15 mouse cellular contexts compared by ENCODE assay signal in genomic region chr9:64175378-64175777, GRCm38 (mm10). TPM values are rescaled to one million over a fixed set of nuclear protein-coding genes. Genes with fewer than 3 reads are reported as not detected.
DNase-seq lines count a peak whose midpoint lies in the region; ATAC-seq and TF ChIP-seq lines count a peak whose summit lies in the region.
"Had no signal": no experiment of that assay in that cellular context is flagged by ENCODE, and none has a peak within 500 bp of the region (broad histone marks: within the 10 kb centered on the region; RNA-seq: fewer than 3 reads in every experiment).

No protein-coding gene starts in this region.

- ATAC-seq in midbrain, embryonic 16.5 days: no peak
- no peak for ATAC-seq in liver, postnatal 0 days

- intact Hi-C loops in left cerebral cortex, postnatal 4 days (cut with DNase I): loop anchor here (5.0 kb wide), 1 partner anchor 77 kb away; the partner anchor contains the start of gene Map2k1

- H3K4me2 ChIP-seq in midbrain, embryonic 16.5 days (ENCODE audit: low read length): no peak overlapping the region
- peak overlapping the region; percentile 75 for H3K4me2 ChIP-seq in liver, postnatal 0 days (ENCODE audit: low read depth, low read length)

- no peak overlapping the region for H3K9ac ChIP-seq in midbrain, embryonic 16.5 days (ENCODE audit: low read depth, low read length)
- H3K9ac ChIP-seq in liver, postnatal 0 days (replicated peaks): peak overlapping the region; percentile 89; the same call in 1 of the 2 replicates
- H3K9ac ChIP-seq: neural tube, embryonic 12.5 days had no signal

- TF ChIP-seq CTCF in brain, embryonic 14.5 days (IDR thresholded peaks at IDR 0.05; ENCODE audit: borderline replicate concordance, extremely low read depth, insufficient read depth, insufficient read length): no peak
- no peak for TF ChIP-seq CTCF in liver, postnatal 0 days (IDR thresholded peaks at IDR 0.05; ENCODE audit: low read depth)
- TF ChIP-seq CTCF in cerebellum, adult 2 months (IDR thresholded peaks at IDR 0.05; ENCODE audit: borderline replicate concordance, insufficient read depth, low read depth, low read length): no peak

- no peak for TF ChIP-seq EP300 in liver, postnatal 0 days (IDR thresholded peaks at IDR 0.05; ENCODE audit: low read depth)

- no peak overlapping the region for H3K27ac ChIP-seq in midbrain, embryonic 10.5 days (replicated peaks)
- H3K27ac ChIP-seq in midbrain, embryonic 16.5 days (ENCODE audit: low read length): no peak overlapping the region
- H3K27ac ChIP-seq in liver, postnatal 0 days (ENCODE audit: low read depth): no peak overlapping the region
- H3K27ac ChIP-seq in cerebellum, adult 2 months (ENCODE audit: insufficient read depth, low read length): no peak overlapping the region
- H3K27ac ChIP-seq: embryonic facial prominence, embryonic 12.5 days; neural tube, embryonic 12.5 days had no signal

- H3K36me3 ChIP-seq in midbrain, embryonic 10.5 days: peaks cover 56% of the 10 kb centered on the region
- H3K36me3 ChIP-seq in midbrain, embryonic 16.5 days (ENCODE audit: control insufficient read depth, insufficient read depth, low read length): peaks cover 23% of the 10 kb centered on the region
- H3K36me3 ChIP-seq in liver, postnatal 0 days (replicated peaks; ENCODE audit: insufficient read depth, low read length): peaks cover 39% of the 10 kb centered on the region

- no peak for TF ChIP-seq POLR2A in brain, embryonic 14.5 days (IDR thresholded peaks at IDR 0.05; ENCODE audit: borderline replicate concordance, extremely low read depth, insufficient read depth, insufficient read length, poor library complexity, severe bottlenecking)
- TF ChIP-seq POLR2A in cerebellum, adult 2 months (IDR thresholded peaks at IDR 0.05; ENCODE audit: borderline replicate concordance, insufficient read depth, low read length): no peak

- 89% methylated on average over 11 of the region's 11 CpGs for WGBS in midbrain, embryonic 10.5 days
- whole genome bisulfite sequencing in midbrain, embryonic 16.5 days: 94% methylated on average over 11 of the region's 11 CpGs
- WGBS in liver, postnatal 0 days (ENCODE audit: insufficient replicate concordance): 82% methylated on average over 11 of the region's 11 CpGs
- WGBS in cerebellum, adult 2 months: 33% methylated on average over 11 of the region's 11 CpGs

- DNase-seq in midbrain, embryonic 10.5 days (ENCODE audit: low spot score): no peak
- peak; percentile 63 for DNase-seq in brain, embryonic 14.5 days (ENCODE audit: low read depth)
- DNase-seq in layer of hippocampus, adult 9-10 months (ENCODE audit: low spot score): peak; percentile 30
- DNase-seq in liver, postnatal 0 days: no peak
- no peak for DNase-seq in cerebellum, adult 2 months
- no peak for DNase-seq in left cerebral cortex, postnatal 4 days
- DNase-seq: cerebellum, adult 11 months; gastrocnemius, postnatal 14 days; heart, postnatal 10 days; right cerebral cortex, postnatal 14 days had no signal

- H3K4me1 ChIP-seq in midbrain, embryonic 10.5 days: peaks cover 42% of the 10 kb centered on the region
- peaks cover 25% of the 10 kb centered on the region for H3K4me1 ChIP-seq in midbrain, embryonic 16.5 days (ENCODE audit: control insufficient read depth, insufficient read depth, low read length)
- peaks cover 16% of the 10 kb centered on the region for H3K4me1 ChIP-seq in liver, postnatal 0 days (ENCODE audit: insufficient read depth)
- peaks cover 8% of the 10 kb centered on the region; the same call in 1 of the 2 replicates for H3K4me1 ChIP-seq in cerebellum, adult 2 months (ENCODE audit: control insufficient read depth, insufficient read depth, low read length)

- no peaks in the 10 kb centered on the region for H3K9me3 ChIP-seq in midbrain, embryonic 10.5 days (replicated peaks)
- no peaks in the 10 kb centered on the region for H3K9me3 ChIP-seq in midbrain, embryonic 16.5 days (replicated peaks; ENCODE audit: control insufficient read depth, low read length, poor library complexity, severe bottlenecking)
- no peaks in the 10 kb centered on the region for H3K9me3 ChIP-seq in liver, postnatal 0 days (ENCODE audit: low read length)
- H3K9me3 ChIP-seq: embryonic facial prominence, embryonic 12.5 days; neural tube, embryonic 12.5 days had no signal

- peak overlapping the region; percentile 94; the same call in 1 of the 2 replicates for H3K4me3 ChIP-seq in midbrain, embryonic 10.5 days
- no peak overlapping the region for H3K4me3 ChIP-seq in midbrain, embryonic 16.5 days (ENCODE audit: low read depth, low read length)
- H3K4me3 ChIP-seq in liver, postnatal 0 days (ENCODE audit: low read depth, low read length): peak overlapping the region; percentile 86; the same call in 1 of the 2 replicates
- H3K4me3 ChIP-seq in cerebellum, adult 2 months (replicated peaks; ENCODE audit: insufficient read depth, low read depth, low read length): no peak overlapping the region
- H3K4me3 ChIP-seq: neural tube, embryonic 12.5 days had no signal

- H3K27me3 ChIP-seq in midbrain, embryonic 10.5 days (ENCODE audit: low read depth, poor library complexity, severe bottlenecking): no peaks in the 10 kb centered on the region
- H3K27me3 ChIP-seq in midbrain, embryonic 16.5 days (ENCODE audit: control insufficient read depth, insufficient read depth, low read depth, low read length): no peaks in the 10 kb centered on the region
- H3K27me3 ChIP-seq in liver, postnatal 0 days (ENCODE audit: insufficient read depth, low read length): no peaks in the 10 kb centered on the region
- no peaks in the 10 kb centered on the region for H3K27me3 ChIP-seq in cerebellum, adult 2 months (ENCODE audit: control insufficient read depth, insufficient read depth, low read length)
- H3K27me3 ChIP-seq: embryonic facial prominence, embryonic 12.5 days; neural tube, embryonic 12.5 days had no signal

RNA-seq across cellular contexts. Expression of gene Rpl4, which starts 2.2 kb away (rescaled TPM):
- 1,053 and 1,229 TPM in 2 replicates for polyA plus RNA-seq in midbrain, embryonic 10.5 days (2016; fragmentation: Nextera tagmentation; extraction: Ambion mirVana)
- 564 and 570 TPM in 2 replicates for polyA plus RNA-seq in midbrain, embryonic 16.5 days (2015; fragmentation: Nextera tagmentation; extraction: Ambion mirVana)
- polyA plus RNA-seq in brain, embryonic 14.5 days (2012; rRNA removed): 714 and 763 TPM in 2 replicates
- polyA plus RNA-seq in liver, postnatal 0 days (2015; fragmentation: Nextera tagmentation; extraction: Ambion mirVana): 600 and 612 TPM in 2 replicates
- polyA plus RNA-seq in cerebellum, adult 2 months (2012; rRNA removed): 448 and 489 TPM in 2 replicates
- total RNA-seq in left cerebral cortex, postnatal 4 days (2021): 100 to 1,000 TPM; 735 to 744 TPM

RNA-seq across cellular contexts. Expression of gene Zwilch, which starts 2.5 kb away (rescaled TPM):
- polyA plus RNA-seq in midbrain, embryonic 10.5 days (2016; fragmentation: Nextera tagmentation; extraction: Ambion mirVana): 42.6 and 42.8 TPM in 2 replicates
- polyA plus RNA-seq in midbrain, embryonic 16.5 days (2015; fragmentation: Nextera tagmentation; extraction: Ambion mirVana): 4.5 and 5.1 TPM in 2 replicates
- polyA plus RNA-seq in brain, embryonic 14.5 days (2012; rRNA removed): 12.8 and 20.1 TPM in 2 replicates
- 2.7 and 4.1 TPM in 2 replicates for polyA plus RNA-seq in liver, postnatal 0 days (2015; fragmentation: Nextera tagmentation; extraction: Ambion mirVana)
- polyA plus RNA-seq in cerebellum, adult 2 months (2012; rRNA removed): 3.1 and 3.7 TPM in 2 replicates
- total RNA-seq in left cerebral cortex, postnatal 4 days (2021): 1 to 10 TPM; 7.9 to 8.0 TPM

RNA-seq across cellular contexts. Expression of gene Snapc5, which starts 3.7 kb away (rescaled TPM):
- 40.0 and 42.3 TPM in 2 replicates for polyA plus RNA-seq in midbrain, embryonic 10.5 days (2016; fragmentation: Nextera tagmentation; extraction: Ambion mirVana)
- polyA plus RNA-seq in midbrain, embryonic 16.5 days (2015; fragmentation: Nextera tagmentation; extraction: Ambion mirVana): 28.3 and 30.8 TPM in 2 replicates
- polyA plus RNA-seq in brain, embryonic 14.5 days (2012; rRNA removed): 14.5 and 16.9 TPM in 2 replicates
- polyA plus RNA-seq in liver, postnatal 0 days (2015; fragmentation: Nextera tagmentation; extraction: Ambion mirVana): 12.7 and 14.8 TPM in 2 replicates
- 32.3 and 33.6 TPM in 2 replicates for polyA plus RNA-seq in cerebellum, adult 2 months (2012; rRNA removed)
- total RNA-seq in left cerebral cortex, postnatal 4 days (2021): 10 to 100 TPM; 18.3 to 18.8 TPM

RNA-seq across cellular contexts. Expression of gene Lctl, which starts 58.4 kb away (rescaled TPM):
- polyA plus RNA-seq in midbrain, embryonic 10.5 days (2016; fragmentation: Nextera tagmentation; extraction: Ambion mirVana): 0.14 TPM in 1 of 2 replicates, not detected in the other
- not detected in 2 replicates for polyA plus RNA-seq in midbrain, embryonic 16.5 days (2015; fragmentation: Nextera tagmentation; extraction: Ambion mirVana)
- polyA plus RNA-seq in brain, embryonic 14.5 days (2012; rRNA removed): not detected in 2 replicates
- not detected in 2 replicates for polyA plus RNA-seq in liver, postnatal 0 days (2015; fragmentation: Nextera tagmentation; extraction: Ambion mirVana)
- polyA plus RNA-seq in cerebellum, adult 2 months (2012; rRNA removed): 0.14 and 0.38 TPM in 2 replicates
- not detected for total RNA-seq in left cerebral cortex, postnatal 4 days (2021)
- polyA plus RNA-seq: embryonic facial prominence, embryonic 12.5 days; lung, embryonic 16.5 days; neural tube, embryonic 12.5 days; stomach, embryonic 14.5 days had no signal

RNA-seq across cellular contexts. Expression of gene Uchl4, which starts 59.6 kb away (rescaled TPM):
- 3.0 and 3.1 TPM in 2 replicates for polyA plus RNA-seq in midbrain, embryonic 10.5 days (2016; fragmentation: Nextera tagmentation; extraction: Ambion mirVana)
- 2.7 and 2.9 TPM in 2 replicates for polyA plus RNA-seq in midbrain, embryonic 16.5 days (2015; fragmentation: Nextera tagmentation; extraction: Ambion mirVana)
- polyA plus RNA-seq in brain, embryonic 14.5 days (2012; rRNA removed): 0.20 and 0.79 TPM in 2 replicates
- polyA plus RNA-seq in liver, postnatal 0 days (2015; fragmentation: Nextera tagmentation; extraction: Ambion mirVana): 0.61 and 0.84 TPM in 2 replicates
- 0.11 and 0.13 TPM in 2 replicates for polyA plus RNA-seq in cerebellum, adult 2 months (2012; rRNA removed)
- 1 to 10 TPM; 7.1 to 7.3 TPM for total RNA-seq in left cerebral cortex, postnatal 4 days (2021)

Comparison
In these comparisons a context has a peak if more than half of its experiments do, and no peak if none do; other contexts are left out.
1. H3K4me3 ChIP-seq: peak in midbrain, embryonic 10.5 days (single experiment) and liver, postnatal 0 days (single experiment); none in midbrain, embryonic 16.5 days (single experiment) and cerebellum, adult 2 months (single experiment).
2. DNase-seq: peak in brain, embryonic 14.5 days (single experiment) and layer of hippocampus, adult 9-10 months (single experiment); none in midbrain, embryonic 10.5 days (single experiment), liver, postnatal 0 days (single experiment), cerebellum, adult 2 months (0 of 2) and left cerebral cortex, postnatal 4 days (single experiment).